Mouse (Mus musculus) kidney, adult 9 months (tissue): ENCODE measurements around the gene Usp47.

Experiments
- DNase-seq: peaks from one replicate; pipeline ENCODE4 v3.0.0; 2022

Usp47 gene

DNA sequence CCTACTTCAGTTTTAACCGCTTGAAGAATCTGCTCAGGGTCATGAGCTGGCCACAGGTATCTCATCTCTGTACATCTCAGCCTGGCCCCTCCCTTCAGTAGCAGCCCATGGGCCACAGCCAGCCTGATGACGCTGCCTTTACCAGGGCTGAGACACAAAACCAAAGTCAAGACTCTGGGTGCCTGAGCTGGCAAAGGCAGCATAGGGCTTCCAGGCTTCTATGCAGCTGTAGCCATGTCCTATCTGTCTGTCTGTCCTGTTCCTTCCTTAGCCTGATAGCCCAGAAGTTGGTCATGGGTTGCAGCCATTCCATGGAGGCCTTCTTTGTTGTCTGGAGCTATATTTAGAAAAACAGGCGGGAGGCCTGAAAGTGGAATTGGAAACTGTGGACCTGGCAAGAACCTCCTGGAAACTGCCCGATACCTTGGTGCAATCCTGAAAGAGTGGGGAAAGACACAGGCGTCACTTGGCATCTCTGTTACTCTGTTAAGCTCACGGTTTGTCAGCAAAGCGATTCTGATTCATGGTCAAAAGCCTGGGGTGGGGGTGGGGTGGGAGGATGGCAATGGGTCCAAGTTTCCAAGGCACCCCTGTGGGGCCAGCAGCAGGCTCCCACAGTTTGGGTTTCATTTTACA, 102.4 kb downstream of the Usp47 start:
- no peak for DNase-seq

DNA sequence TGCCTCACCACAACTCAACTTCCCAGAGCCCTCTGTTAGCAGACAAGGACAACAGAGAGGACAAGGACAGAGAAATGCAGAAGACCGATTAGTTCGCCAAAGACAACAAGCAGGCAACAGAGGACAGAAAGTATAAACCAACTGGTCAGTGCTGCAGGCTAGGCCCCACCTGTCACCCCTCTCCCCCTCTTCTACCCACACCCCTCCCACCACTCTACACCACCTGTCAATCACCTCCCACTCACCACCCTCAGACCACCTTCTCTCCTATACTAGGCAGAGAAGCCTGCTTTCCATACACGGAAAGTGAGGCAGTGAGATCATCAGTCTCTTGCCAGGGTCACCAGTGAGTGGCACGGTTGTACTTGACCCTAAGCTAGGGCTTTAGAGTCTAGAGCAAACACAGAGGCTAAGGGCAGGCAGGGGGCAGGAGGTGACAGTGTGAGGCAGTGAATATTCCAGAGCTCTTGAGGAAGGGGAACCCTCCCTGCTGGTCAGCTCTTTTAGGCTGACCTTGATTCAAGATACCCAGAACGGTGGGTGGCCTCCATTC, 103.9 kb downstream of the Usp47 start:
- no peak for DNase-seq

- no peak for DNase-seq
Observed at GRCm38 (mm10) chr7:112127954-112128353, 104.7 kb downstream of the Usp47 start.

DNA sequence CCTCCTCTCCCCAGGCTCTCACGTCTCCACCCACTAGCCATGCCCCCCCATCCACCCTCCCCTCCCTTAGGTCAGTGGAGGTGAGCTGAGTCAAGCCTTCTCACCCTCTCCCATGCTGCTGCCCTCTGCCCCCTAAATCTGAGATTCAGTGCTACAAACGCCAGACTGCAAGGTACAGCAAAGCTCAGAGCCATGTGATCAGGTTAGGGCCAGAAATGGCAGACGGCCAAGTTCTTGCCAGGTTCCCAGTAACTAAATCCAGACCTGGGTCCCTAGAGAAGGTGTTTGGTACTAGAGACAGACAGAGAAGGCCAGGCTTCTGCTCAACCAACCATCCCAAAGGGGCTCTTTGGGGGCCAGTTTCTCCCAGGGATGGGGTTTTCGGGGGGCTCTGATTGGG, 105.5 kb downstream of the Usp47 start:
- DNase-seq: peak; percentile 44

DNA sequence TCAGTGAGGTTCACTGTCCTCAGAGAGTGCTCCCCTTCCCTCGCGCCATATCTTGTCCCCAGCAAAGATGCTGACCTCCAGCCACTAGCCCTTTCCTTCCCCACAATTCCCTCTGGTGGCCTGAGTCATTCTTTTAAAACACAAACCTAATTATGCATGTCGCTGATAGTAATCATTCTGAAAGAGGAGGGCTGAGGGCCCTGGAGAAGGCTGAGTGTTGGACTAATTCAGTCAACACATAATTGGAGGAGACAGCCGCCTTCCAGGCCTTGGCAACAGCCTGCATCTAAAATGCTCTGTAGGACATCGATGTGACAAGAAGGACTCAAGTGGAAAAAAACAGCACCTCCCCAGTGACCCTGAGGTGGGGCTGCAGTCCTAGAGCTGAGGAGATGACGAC, 106.5 kb downstream of the Usp47 start:
- DNase-seq: no peak

- no peak for DNase-seq
Observed at GRCm38 (mm10) chr7:112130660-112131059, 107.4 kb downstream of the Usp47 start.

- no peak for DNase-seq
Observed at GRCm38 (mm10) chr7:112132005-112132404, 108.7 kb downstream of the Usp47 start.

DNA sequence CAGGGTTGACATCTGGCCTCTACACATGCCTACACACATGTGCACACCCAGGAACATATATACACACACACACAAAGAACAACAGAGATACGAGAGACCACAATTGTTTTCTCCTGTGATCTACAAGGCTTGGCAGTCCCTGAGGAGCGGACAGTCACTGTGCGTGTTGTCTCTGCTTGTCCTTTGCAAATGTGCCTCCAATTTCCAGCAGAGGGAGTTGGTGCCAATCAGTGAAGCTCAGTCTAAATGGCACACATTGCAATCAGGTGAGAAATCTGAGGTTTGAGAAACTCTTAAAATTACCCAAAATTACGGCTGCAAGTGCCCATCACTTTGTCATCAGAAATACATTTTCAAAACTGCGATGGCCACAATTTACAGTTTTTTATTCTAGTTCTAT, 110.0 kb downstream of the Usp47 start:
- DNase-seq: no peak

DNA sequence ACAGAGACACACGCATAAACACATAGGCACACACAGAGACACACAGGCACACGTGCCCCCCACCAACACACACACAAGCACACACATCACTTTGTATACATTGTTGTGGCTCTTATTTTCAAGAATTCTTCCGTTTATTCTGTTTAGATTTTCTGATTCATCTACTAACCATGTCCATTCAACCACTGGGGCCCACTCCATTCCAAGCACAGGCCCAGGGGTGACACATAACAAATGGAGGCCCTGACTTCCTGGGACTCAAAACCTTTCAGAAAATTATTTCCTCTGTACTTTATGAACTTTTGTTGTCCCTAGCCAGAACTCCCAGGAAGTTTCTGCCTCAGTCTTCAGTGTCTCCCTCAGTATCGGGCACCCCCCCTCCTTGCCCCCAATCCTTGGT, 111.9 kb downstream of the Usp47 start:
- no peak for DNase-seq

- DNase-seq: no peak
Observed at GRCm38 (mm10) chr7:112136537-112136936, 113.2 kb downstream of the Usp47 start.

- no peak for DNase-seq
Observed at GRCm38 (mm10) chr7:112138168-112138508, 114.8 kb downstream of the Usp47 start.

DNA sequence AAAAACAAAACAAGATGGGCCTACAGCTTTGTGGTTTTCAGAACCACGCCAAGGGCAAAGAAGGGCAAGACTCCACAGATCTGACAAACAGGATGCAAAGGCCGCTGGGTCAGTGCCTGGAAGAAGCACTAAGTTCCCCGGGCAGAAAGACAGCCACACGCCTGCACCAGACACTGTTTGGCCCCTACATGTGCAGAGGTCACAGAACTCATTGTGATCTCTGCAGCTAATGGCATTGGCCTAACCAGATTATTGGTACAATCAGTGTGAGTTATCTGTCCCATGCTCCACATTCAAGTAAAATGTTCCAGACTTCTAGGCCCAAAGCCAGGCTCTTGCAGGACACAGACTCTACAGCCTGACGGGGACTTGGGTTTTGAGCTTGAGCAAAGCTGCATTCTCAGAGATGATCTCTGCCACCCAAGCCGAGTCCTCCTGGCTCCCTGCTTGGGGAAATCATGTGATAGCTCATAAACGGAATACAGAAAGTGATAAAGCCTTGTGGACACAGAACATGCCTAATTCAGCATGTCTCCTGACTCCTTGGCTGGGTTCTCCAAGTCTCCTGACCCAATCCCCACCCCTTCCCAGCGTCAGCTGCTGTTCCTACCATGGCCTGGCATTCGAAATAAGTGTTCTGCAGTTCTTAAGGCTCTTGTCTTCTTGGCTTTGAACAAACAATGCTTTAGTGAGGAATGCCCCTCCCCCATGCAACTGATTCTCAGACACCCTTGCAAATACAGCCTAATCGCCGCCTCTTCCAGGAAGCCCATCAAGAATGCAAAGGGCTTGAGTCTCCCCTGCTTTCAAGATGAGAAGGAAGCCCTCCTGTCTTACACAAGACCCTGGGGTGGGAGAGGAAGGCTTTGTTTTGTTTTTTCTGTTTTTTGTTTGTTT, 115.5 kb downstream of the Usp47 start:
- DNase-seq: peak; percentile 57

GRCm38 (mm10) chr7:112140725-112141124, 117.4 kb downstream of the Usp47 start:
- no peak for DNase-seq

- no peak for DNase-seq
Observed at GRCm38 (mm10) chr7:112142616-112143015, 119.3 kb downstream of the Usp47 start.

- DNase-seq: no peak
Observed at GRCm38 (mm10) chr7:112143090-112143500, 119.8 kb downstream of the Usp47 start.

DNA sequence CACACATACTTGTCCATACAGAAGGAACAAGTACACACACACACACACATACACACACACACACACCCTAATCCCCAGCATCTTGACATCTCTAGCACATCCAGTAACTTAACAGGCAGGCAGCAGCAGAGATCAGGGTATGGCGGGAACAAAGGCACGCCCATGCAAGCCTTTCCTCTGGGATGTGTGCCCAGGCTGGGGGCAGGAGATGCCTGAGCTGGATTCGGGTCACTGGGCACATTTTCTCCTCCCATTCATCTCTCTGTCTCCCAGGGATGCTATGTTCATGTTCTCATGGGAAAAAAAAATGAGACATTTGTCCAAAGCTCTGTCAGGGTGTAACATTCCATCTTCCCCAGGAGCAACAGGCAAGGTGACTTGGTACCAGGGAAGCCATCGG, 120.7 kb downstream of the Usp47 start:
- peak; percentile 31 for DNase-seq

- no peak for DNase-seq
Observed at GRCm38 (mm10) chr7:112144646-112145179, 121.4 kb downstream of the Usp47 start.

DNA sequence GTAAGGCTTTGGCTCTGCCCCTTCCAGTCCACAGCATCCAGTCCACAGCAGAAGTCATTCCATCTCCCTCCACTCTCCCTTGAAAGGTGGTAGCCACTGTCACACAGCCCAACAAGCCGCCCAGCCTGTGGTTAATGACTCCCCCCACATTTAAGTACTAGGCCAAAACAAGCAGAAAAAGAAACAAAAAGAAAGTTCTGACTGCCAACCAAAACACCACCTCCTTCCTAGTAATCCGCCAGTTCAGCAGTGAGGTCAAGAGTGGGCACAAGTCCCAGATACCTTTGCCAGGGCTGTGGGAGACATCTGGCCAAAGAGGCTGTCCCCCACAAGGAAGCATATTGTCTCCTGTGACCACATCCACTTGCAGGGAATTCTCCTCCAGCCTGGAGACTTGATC, 124.7 kb downstream of the Usp47 start:
- DNase-seq: peak; percentile 35

DNA sequence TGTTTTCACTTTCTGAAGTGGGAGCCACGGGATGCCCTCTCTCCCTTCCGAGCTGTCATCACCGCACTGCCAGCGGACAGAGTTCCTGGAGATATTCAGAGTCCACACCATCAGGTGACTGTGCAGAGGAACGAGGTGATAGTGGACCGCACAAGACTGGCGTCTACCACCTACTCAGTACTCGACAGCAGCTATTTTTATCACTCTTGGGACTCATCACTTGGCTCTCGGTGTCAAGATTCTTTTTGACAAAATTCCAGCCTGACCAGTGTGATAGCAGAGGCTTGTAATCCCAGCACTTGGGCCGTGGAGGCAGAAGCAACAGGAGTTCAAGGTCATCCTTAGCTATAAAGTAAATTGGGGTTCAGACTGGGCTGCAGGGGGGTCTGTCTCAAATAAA, 125.8 kb downstream of the Usp47 start:
- DNase-seq: no peak

DNA sequence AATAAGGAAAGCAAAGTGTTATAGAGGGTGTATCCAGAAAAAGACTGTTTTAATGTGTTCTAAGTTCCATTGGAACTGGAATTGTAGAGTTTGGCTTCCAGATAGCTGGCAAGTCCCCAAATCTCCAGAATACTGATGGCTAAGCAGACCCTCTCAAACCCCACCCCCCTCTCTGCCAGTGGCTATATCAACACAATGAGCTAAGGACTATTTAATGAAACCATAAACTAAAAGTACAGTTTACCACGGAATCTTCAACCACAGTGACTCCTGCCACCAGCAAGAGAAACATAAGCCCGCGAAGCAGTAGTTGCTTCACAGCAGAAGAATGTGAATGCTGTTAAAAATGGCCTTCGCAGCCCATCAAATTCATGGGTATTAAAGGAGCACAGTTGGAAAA, 131.1 kb downstream of the Usp47 start:
- no peak for DNase-seq

DNA sequence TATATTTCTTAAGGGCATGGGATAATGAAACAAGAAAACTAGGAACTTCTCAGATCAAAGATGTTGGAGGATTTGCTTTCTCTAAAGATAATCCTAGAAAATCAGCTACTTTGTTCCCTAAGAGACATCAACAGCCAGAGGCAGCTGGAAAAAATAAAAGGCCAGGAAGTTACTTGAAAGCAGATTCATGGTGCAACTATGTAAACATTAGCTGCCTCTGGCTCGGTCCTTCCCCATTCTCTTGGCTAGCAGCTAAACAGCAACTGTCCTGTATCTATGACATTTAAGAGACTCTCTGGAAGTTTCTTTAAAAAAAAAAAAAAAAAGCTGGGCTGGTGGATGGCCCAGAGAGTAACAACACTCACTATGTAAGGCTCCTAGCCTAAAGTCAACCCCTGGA, 131.9 kb downstream of the Usp47 start:
- peak; percentile 13 for DNase-seq

DNA sequence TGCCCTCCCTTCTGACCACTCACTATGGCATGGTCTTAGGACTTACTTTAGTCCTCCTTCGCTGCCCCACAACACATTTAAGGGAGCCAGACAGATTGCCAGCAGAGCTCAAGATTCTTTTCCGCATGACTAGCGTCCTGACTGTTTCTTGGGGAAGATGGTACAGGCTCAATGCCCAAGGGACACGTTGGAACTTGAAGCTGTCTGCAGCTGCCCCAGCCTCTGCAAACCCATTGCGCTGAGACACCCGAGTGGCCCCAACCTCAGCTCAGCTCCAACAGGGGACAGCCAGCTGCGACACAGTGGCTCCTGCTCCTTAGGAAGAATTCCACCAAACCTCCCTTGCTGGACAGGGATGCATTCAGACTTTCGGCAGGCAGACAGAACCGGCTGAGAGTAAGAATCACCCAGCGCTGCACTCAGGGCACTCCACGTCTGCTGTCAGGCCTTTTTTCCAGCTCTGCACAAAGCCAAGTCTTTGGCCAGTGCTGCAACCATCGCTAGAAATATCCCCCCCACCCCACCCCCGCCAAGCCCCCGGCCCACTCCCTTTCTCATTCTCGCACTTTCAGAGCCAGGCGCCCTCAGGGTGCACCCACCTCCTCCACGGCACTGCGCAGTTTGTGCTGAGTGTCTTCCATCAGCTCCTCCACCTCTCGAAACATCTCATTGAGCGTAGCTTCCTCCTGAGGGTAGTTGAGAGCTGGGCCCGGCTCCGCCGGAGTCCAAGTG, 134.4 kb downstream of the Usp47 start:
- peak; percentile 15 for DNase-seq

DNA sequence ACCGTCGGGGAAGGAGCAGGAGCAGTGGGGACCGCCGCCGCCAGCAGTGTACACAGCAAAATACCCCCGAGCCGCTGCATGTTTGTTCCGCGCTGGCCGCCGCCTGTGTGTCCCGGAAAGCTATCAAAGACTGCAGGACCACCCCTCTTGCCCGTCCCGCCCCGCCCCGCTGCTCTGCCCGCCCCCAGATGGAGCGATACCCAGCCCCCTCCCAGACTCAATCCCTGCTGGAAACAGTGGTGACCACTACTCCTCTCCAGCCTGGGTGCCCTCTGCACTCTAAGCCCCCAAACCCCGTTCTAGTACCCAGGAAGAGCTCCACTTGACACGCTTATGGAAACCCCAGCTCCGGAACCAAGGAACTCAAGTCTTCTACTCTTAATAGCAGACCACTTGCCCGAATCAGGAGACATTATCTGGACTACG, 135.0 kb downstream of the Usp47 start:
- DNase-seq: no peak
